Mouse (Mus musculus) cerebellum, adult 2 months (tissue): ENCODE measurements at regions not wholly inside any gene's neighbourhood (a gene's known extent, or its start where the extent isn't known, plus 50 kb on each side); places are given as distances from the start of the nearest gene placed in this dataset.

Source experiments
- DNase-seq, 2 experiments: peaks; one replicate each; pipeline ENCODE4 v3.0.0; 2021
- H3K27ac ChIP-seq: fragments of 200-500 bp; 2 replicates; pipeline ENCODE4 v1.5.1; 2012; ENCODE audit warnings: low read length, control low read depth, inconsistent platforms; ENCODE audit not compliant: insufficient read depth
- H3K27me3 ChIP-seq: fragments of 200-500 bp; 2 replicates; pipeline ENCODE4 v1.6.1; 2012; ENCODE audit warnings: inconsistent platforms, mild to moderate bottlenecking, low read length, moderate library complexity; ENCODE audit not compliant: control insufficient read depth, insufficient read depth
- H3K4me1 ChIP-seq: fragments of 200-500 bp; 2 replicates; pipeline ENCODE4 v1.6.1; 2011; ENCODE audit warnings: low read length; ENCODE audit not compliant: control insufficient read depth, insufficient read depth
- H3K4me3 ChIP-seq: fragments of 200-500 bp; replicated peaks from 2 replicates; pipeline ENCODE3; 2011; ENCODE audit warnings: mild to moderate bottlenecking, low read depth, low read length, control low read depth; ENCODE audit not compliant: insufficient read depth
- CTCF ChIP-seq: fragments of 200-500 bp; IDR thresholded peaks from 2 replicates; pipeline ENCODE4 v1.5.1; 2011; ENCODE audit warnings: low read depth, mild to moderate bottlenecking, control low read depth, low read length, moderate library complexity, borderline replicate concordance; ENCODE audit not compliant: insufficient read depth
- POLR2A ChIP-seq: fragments of 200-500 bp; IDR thresholded peaks from 2 replicates; pipeline ENCODE4 v1.6.1; 2011; ENCODE audit warnings: low read length, control low read depth, borderline replicate concordance; ENCODE audit not compliant: insufficient read depth
- WGBS: fragments of 180-500 bp; shearing (Covaris S2); methylation state at CpG from one replicate; pipeline ENCODE4 v1.1.7; 2018; 5-methylcytosine and 5-hydroxymethylcytosine counted together

- Histone ChIP-seq H3K4me3 (no peak overlapping the region), H3K27ac (no peak overlapping the region), H3K4me1 (peaks cover 5% of the 10 kb centered on the region), H3K27me3 (no peaks in the 10 kb centered on the region)
- 55% methylated on average over 9 of the region's 9 CpGs for WGBS
- DNase-seq = no peak
- TF ChIP-seq CTCF (no peak), POLR2A (no peak)
Observed at GRCm38 (mm10) chr10:42106611-42107010, 88.4 kb upstream of the Armc2 start.

GRCm38 (mm10) chr10:42105083-42105482 is 86.8 kb upstream of the Armc2 start:
- H3K27me3 ChIP-seq = no peaks in the 10 kb centered on the region
- WGBS = 92% methylated on average over 7 of the region's 7 CpGs
- no peak overlapping the region for H3K27ac ChIP-seq
- TF ChIP-seq CTCF (no peak), POLR2A (no peak)
- H3K4me1 ChIP-seq = peaks cover 8% of the 10 kb centered on the region
- DNase-seq = no peak
- no peak overlapping the region for H3K4me3 ChIP-seq

- no peak for DNase-seq
- Histone ChIP-seq H3K4me3 (no peak overlapping the region), H3K27me3 (no peaks in the 10 kb centered on the region), H3K4me1 (peaks cover 8% of the 10 kb centered on the region; the same call in 1 of the 2 replicates), H3K27ac (no peak overlapping the region)
- no peak for TF ChIP-seq POLR2A
- TF ChIP-seq CTCF = no peak
- WGBS = 93% methylated on average over 8 of the region's 8 CpGs
Observed at GRCm38 (mm10) chr10:42102320-42102719, 84.1 kb upstream of the Armc2 start.

- WGBS = 58% methylated on average over 6 of the region's 6 CpGs
- DNase-seq = no peak
- peaks cover 8% of the 10 kb centered on the region; the same call in 1 of the 2 replicates for H3K4me1 ChIP-seq
- H3K27me3 ChIP-seq = no peaks in the 10 kb centered on the region
- no peak overlapping the region for H3K4me3 ChIP-seq
- H3K27ac ChIP-seq = no peak overlapping the region
- TF ChIP-seq POLR2A (no peak), CTCF (no peak)
Observed at GRCm38 (mm10) chr10:42101096-42101495, 82.9 kb upstream of the Armc2 start.

- Histone ChIP-seq H3K27me3 (no peaks in the 10 kb centered on the region), H3K27ac (no peak overlapping the region), H3K4me3 (no peak overlapping the region), H3K4me1 (peaks cover 11% of the 10 kb centered on the region; the same call in 1 of the 2 replicates)
- no peak for TF ChIP-seq POLR2A
- no peak for TF ChIP-seq CTCF
- 96% methylated on average over 6 of the region's 6 CpGs for WGBS
- DNase-seq = no peak
Observed at GRCm38 (mm10) chr10:42096924-42097323, 78.7 kb upstream of the Armc2 start.

- no peak for DNase-seq
- TF ChIP-seq POLR2A (no peak), CTCF (no peak)
- H3K27ac ChIP-seq = no peak overlapping the region
- H3K4me3 ChIP-seq = no peak overlapping the region
- WGBS = 97% methylated on average over 10 of the region's 10 CpGs
- H3K4me1 ChIP-seq = peaks cover 9% of the 10 kb centered on the region; the same call in 1 of the 2 replicates
- H3K27me3 ChIP-seq = no peaks in the 10 kb centered on the region
Observed at GRCm38 (mm10) chr10:42095986-42096385, 77.7 kb upstream of the Armc2 start.

GRCm38 (mm10) chr10:42094274-42095000 is 76.2 kb upstream of the Armc2 start:
- Histone ChIP-seq H3K27me3 (no peaks in the 10 kb centered on the region), H3K4me3 (no peak overlapping the region), H3K4me1 (peaks cover 12% of the 10 kb centered on the region; the same call in 1 of the 2 replicates), H3K27ac (no peak overlapping the region)
- no peak for TF ChIP-seq CTCF
- TF ChIP-seq POLR2A = no peak
- WGBS = 80% methylated on average over 24 of the region's 24 CpGs
- no peak for DNase-seq

GRCm38 (mm10) chr10:42093176-42093759 is 75.0 kb upstream of the Armc2 start:
- DNase-seq = no peak
- no peak overlapping the region for H3K4me3 ChIP-seq
- no peak overlapping the region for H3K27ac ChIP-seq
- H3K4me1 ChIP-seq = peaks cover 12% of the 10 kb centered on the region; the same call in 1 of the 2 replicates
- 96% methylated on average over 8 of the region's 8 CpGs for WGBS
- TF ChIP-seq POLR2A (no peak), CTCF (no peak)
- H3K27me3 ChIP-seq = no peaks in the 10 kb centered on the region
